Comparison of ENCODE assay signal across 9 mouse cellular contexts in genomic region chr16:18604267-18604701, GRCm38 (mm10). TPM values are rescaled to one million over a fixed set of nuclear protein-coding genes. Genes with fewer than 3 reads are reported as not detected.
A peak's percentile ranks its signal among the peaks of the same experiment; 100 is the strongest.
DNase-seq lines count a peak whose midpoint lies in the region; ATAC-seq lines count a peak whose summit lies in the region.
"Had no signal": no experiment of that assay in that cellular context is flagged by ENCODE, and none has a peak within 500 bp of the region (broad histone marks: within the 10 kb centered on the region; RNA-seq: fewer than 3 reads in every experiment).

No protein-coding gene starts in this region.

- ATAC-seq in liver, embryonic 13.5 days (ENCODE audit: low read depth) = 0 out of 2 replicates have a peak, but pooled peaks have one; percentile 7
- no peak; the same call in 1 of the 2 replicates for ATAC-seq in liver, embryonic 12.5 days
- ATAC-seq in erythroblast, adult 5-6 weeks (replicated peaks; ENCODE audit: low FRiP score, poor library complexity, severe bottlenecking) = no peak

- DNase-seq in liver, embryonic 13.5 days = no peak
- DNase-seq in gastrocnemius, postnatal 25 days = peak; percentile 86
- DNase-seq in kidney, adult 18-20 months = peak; percentile 44
- peak; percentile 58 for DNase-seq in retina, embryonic 14.5 days (ENCODE audit: low spot score)
- DNase-seq in spleen, postnatal 36 days (ENCODE audit: low spot score in 2 of 2) = no peak
- DNase-seq in urinary bladder, adult 2 months (ENCODE audit: low spot score) = no peak

- no peaks in the 10 kb centered on the region for H3K36me3 ChIP-seq in liver, embryonic 13.5 days
- no peaks in the 10 kb centered on the region for H3K36me3 ChIP-seq in liver, embryonic 12.5 days

- H3K9me3 ChIP-seq in liver, embryonic 13.5 days (replicated peaks) = no peaks in the 10 kb centered on the region
- no peaks in the 10 kb centered on the region for H3K9me3 ChIP-seq in liver, embryonic 12.5 days (replicated peaks)

- 51% methylated on average over 8 of the region's 8 CpGs for WGBS in liver, embryonic 13.5 days (ENCODE audit: insufficient replicate concordance)
- WGBS in liver, embryonic 12.5 days (ENCODE audit: insufficient replicate concordance) = 48% methylated on average over 8 of the region's 8 CpGs

- no peak overlapping the region for H3K4me3 ChIP-seq in liver, embryonic 13.5 days (replicated peaks)
- no peak overlapping the region for H3K4me3 ChIP-seq in liver, embryonic 12.5 days

- H3K4me1 ChIP-seq in liver, embryonic 13.5 days (replicated peaks) = 0 out of 2 replicates have a peak, but pooled peaks cover 2% of the 10 kb centered on the region
- H3K4me1 ChIP-seq in liver, embryonic 12.5 days = 0 out of 2 replicates have a peak, but pooled peaks cover 9% of the 10 kb centered on the region

- peaks cover 35% of the 10 kb centered on the region for H3K27me3 ChIP-seq in liver, embryonic 13.5 days
- peaks cover 56% of the 10 kb centered on the region for H3K27me3 ChIP-seq in liver, embryonic 12.5 days (replicated peaks)

- H3K9ac ChIP-seq in liver, embryonic 13.5 days = no peak overlapping the region
- H3K9ac ChIP-seq in liver, embryonic 12.5 days = no peak overlapping the region

- H3K4me2 ChIP-seq in liver, embryonic 13.5 days = no peak overlapping the region
- H3K4me2 ChIP-seq in liver, embryonic 12.5 days = no peak overlapping the region

- H3K27ac ChIP-seq in liver, embryonic 13.5 days = no peak overlapping the region
- H3K27ac ChIP-seq in liver, embryonic 12.5 days = no peak overlapping the region

RNA-seq across cellular contexts. Expression of gene Tbx1, which starts 13.8 kb away (rescaled TPM):
- 0.05 TPM in 1 of 2 replicates, not detected in the other for polyA plus RNA-seq in liver, embryonic 13.5 days (2015; fragmentation: Nextera tagmentation; extraction: Ambion mirVana)
- 0.08 TPM in 1 of 2 replicates, not detected in the other for polyA plus RNA-seq in liver, embryonic 12.5 days (2016; fragmentation: Nextera tagmentation; extraction: Ambion mirVana)
- total RNA-seq in gastrocnemius, postnatal 25 days (2021) = 10 to 100 TPM in 1 of 2 experiments, 1 to 10 TPM in 1; 5.3 to 42.0 TPM
- not detected in 2 replicates for total RNA-seq in erythroblast, adult 5-6 weeks (2015; ENCODE audit: low replicate concordance)
- total RNA-seq in erythroblast, adult 5-6 weeks (2017; ENCODE audit: low replicate concordance) = not detected in 2 replicates
- polyA plus RNA-seq in urinary bladder, adult 2 months (2012; rRNA removed) = 2.0 and 4.1 TPM in 2 replicates
- total RNA-seq: megakaryocyte-erythroid progenitor cell, adult 5-6 weeks had no signal

RNA-seq across cellular contexts. Expression of gene Gp1bb, which starts 17.9 kb away (rescaled TPM):
- polyA plus RNA-seq in liver, embryonic 13.5 days (2015; fragmentation: Nextera tagmentation; extraction: Ambion mirVana) = 25.2 and 32.4 TPM in 2 replicates
- 40.8 and 44.2 TPM in 2 replicates for polyA plus RNA-seq in liver, embryonic 12.5 days (2016; fragmentation: Nextera tagmentation; extraction: Ambion mirVana)
- under 1 TPM in 1 of 2 experiments, not detected in 1; 0.28 TPM for total RNA-seq in gastrocnemius, postnatal 25 days (2021)
- 3.7 TPM in 1 of 2 replicates, not detected in the other for total RNA-seq in erythroblast, adult 5-6 weeks (2015; ENCODE audit: low replicate concordance)
- 0.56 and 0.94 TPM in 2 replicates for total RNA-seq in erythroblast, adult 5-6 weeks (2017; ENCODE audit: low replicate concordance)
- polyA plus RNA-seq in urinary bladder, adult 2 months (2012; rRNA removed) = 0.55 and 0.59 TPM in 2 replicates

RNA-seq across cellular contexts. Expression of gene Gm49601, which starts 21.9 kb away (rescaled TPM):
- polyA plus RNA-seq in liver, embryonic 13.5 days (2015; fragmentation: Nextera tagmentation; extraction: Ambion mirVana) = 0.14 and 0.78 TPM in 2 replicates
- 0.31 and 0.61 TPM in 2 replicates for polyA plus RNA-seq in liver, embryonic 12.5 days (2016; fragmentation: Nextera tagmentation; extraction: Ambion mirVana)
- total RNA-seq in gastrocnemius, postnatal 25 days (2021) = 1 to 10 TPM; 1.3 to 2.4 TPM
- total RNA-seq in erythroblast, adult 5-6 weeks (2015; ENCODE audit: low replicate concordance) = not detected in 2 replicates
- 0.85 TPM in 1 of 2 replicates, not detected in the other for total RNA-seq in erythroblast, adult 5-6 weeks (2017; ENCODE audit: low replicate concordance)
- 11.8 and 15.0 TPM in 2 replicates for polyA plus RNA-seq in urinary bladder, adult 2 months (2012; rRNA removed)
- total RNA-seq: megakaryocyte-erythroid progenitor cell, adult 5-6 weeks had no signal

RNA-seq across cellular contexts. Expression of gene Sept5, which starts 25.5 kb away (rescaled TPM):
- polyA plus RNA-seq in liver, embryonic 13.5 days (2015; fragmentation: Nextera tagmentation; extraction: Ambion mirVana) = 2.4 and 2.6 TPM in 2 replicates
- 2.6 and 2.8 TPM in 2 replicates for polyA plus RNA-seq in liver, embryonic 12.5 days (2016; fragmentation: Nextera tagmentation; extraction: Ambion mirVana)
- 1 to 10 TPM; 5.5 to 5.8 TPM for total RNA-seq in gastrocnemius, postnatal 25 days (2021)
- total RNA-seq in erythroblast, adult 5-6 weeks (2015; ENCODE audit: low replicate concordance) = 13.4 and 19.4 TPM in 2 replicates
- total RNA-seq in erythroblast, adult 5-6 weeks (2017; ENCODE audit: low replicate concordance) = 11.7 and 15.2 TPM in 2 replicates
- 44.7 and 46.4 TPM in 2 replicates for polyA plus RNA-seq in urinary bladder, adult 2 months (2012; rRNA removed)

Comparison
In these comparisons a context has a peak if more than half of its experiments do, and no peak if none do; other contexts are left out.
1. DNase-seq: peak in gastrocnemius, postnatal 25 days (single experiment), kidney, adult 18-20 months (single experiment) and retina, embryonic 14.5 days (single experiment); none in liver, embryonic 13.5 days (single experiment), spleen, postnatal 36 days (0 of 2) and urinary bladder, adult 2 months (single experiment).
2. RNA of gene Gp1bb, which starts 17.9 kb away (polyA plus RNA-seq): 40.8 to 44.2 TPM in liver, embryonic 12.5 days and 25.2 to 32.4 TPM in liver, embryonic 13.5 days; 0.55 to 0.59 TPM in urinary bladder, adult 2 months; every median in the first group is over 10 times any median in the second.